Mouse (Mus musculus) hindbrain, postnatal 0 days (tissue): ENCODE measurements around the gene Otud1. TPM values are rescaled to one million over a fixed set of nuclear protein-coding genes. Genes with fewer than 3 reads are reported as not detected.

ENCODE experiments used
- ATAC-seq: fragments of 200-750 bp; cut with Nextera tagmentation; 2 replicates; pipeline ENCODE4 v1.8.0; 2017; ENCODE audit warnings: mild to moderate bottlenecking, moderate TSS enrichment, moderate library complexity
- DNase-seq: peaks from one replicate; pipeline ENCODE4 v3.0.0-alpha.2; 2015; ENCODE audit warnings: low spot score
- H3K27ac ChIP-seq: fragments of 300-500 bp; sonication (generic); 2 replicates; pipeline ENCODE4 v1.5.1; 2014; ENCODE audit warnings: mild to moderate bottlenecking
- H3K27me3 ChIP-seq: fragments of 300-500 bp; sonication (generic); 2 replicates; pipeline ENCODE4 v1.6.1; 2014; ENCODE audit warnings: low read length, mixed read lengths; ENCODE audit not compliant: insufficient read depth
- H3K36me3 ChIP-seq: fragments of 300-500 bp; sonication (generic); 2 replicates; pipeline ENCODE4 v1.6.1; 2014; ENCODE audit warnings: low read length, mixed read lengths; ENCODE audit not compliant: insufficient read depth
- H3K4me1 ChIP-seq: fragments of 300-500 bp; sonication (generic); 2 replicates; pipeline ENCODE4 v1.6.1; 2014; ENCODE audit warnings: antibody characterized with exemption, low read length, mixed read lengths; ENCODE audit not compliant: insufficient read depth
- H3K4me2 ChIP-seq: fragments of 300-500 bp; sonication (generic); 2 replicates; pipeline ENCODE4 v1.6.1; 2014; ENCODE audit warnings: low read depth, mild to moderate bottlenecking, low read length, moderate library complexity, mixed read lengths
- H3K4me3 ChIP-seq: fragments of 300-500 bp; sonication (generic); 2 replicates; pipeline ENCODE4 v1.5.1; 2014; ENCODE audit warnings: low read length
- H3K9ac ChIP-seq: fragments of 300-500 bp; sonication (generic); replicated peaks from 2 replicates; pipeline ENCODE4 v1.6.1; 2014; ENCODE audit warnings: mild to moderate bottlenecking, low read length, moderate library complexity, mixed read lengths
- H3K9me3 ChIP-seq: fragments of 300-500 bp; sonication (generic); 2 replicates; pipeline ENCODE4 v1.6.1; 2016; ENCODE audit warnings: low read length, mixed read lengths
- CTCF ChIP-seq: IDR thresholded peaks from 2 replicates; pipeline ENCODE4 v1.5.1; 2016; ENCODE audit warnings: antibody characterized with exemption, control low read depth, low read depth
- WGBS: fragments of 180-500 bp; shearing (Covaris S2); extraction: QIAGEN DNeasy Blood & Tissue Kit; methylation state at CpG from one replicate; pipeline ENCODE4 v1.1.7; 2014; 5-methylcytosine and 5-hydroxymethylcytosine counted together
- polyA plus RNA-seq: library from polyadenylated mRNA; unstranded; fragments of >200 nt; fragmentation: Nextera tagmentation; extraction: Ambion mirVana; gene quantifications from 2 replicates; pipeline ENCODE4 v1.2.1, GENCODE M21; 2015
- total RNA-seq: library from RNA; depleted of rRNA; stranded (reverse); fragments of >200 nt; gene quantifications from 2 replicates; pipeline ENCODE4 v1.2.3, GENCODE M21; 2014

Gene Otud1
- total and polyA plus RNA-seq, 2 experiments from 2014 or later = 3.0 to 7.9 TPM

GRCm38 (mm10) chr2:19670851-19671688 is 13.5 kb downstream of the Otud1 start:
- TF ChIP-seq CTCF = no peak
- 84% methylated on average over 13 of the region's 13 CpGs for WGBS
- no peak overlapping the region for H3K4me3 ChIP-seq

GRCm38 (mm10) chr2:19682997-19683396 is 25.4 kb downstream of the Otud1 start:
- ATAC-seq = no peak
- Histone ChIP-seq H3K36me3 (no peaks in the 10 kb centered on the region), H3K27me3 (no peaks in the 10 kb centered on the region), H3K27ac (no peak overlapping the region), H3K9me3 (no peaks in the 10 kb centered on the region), H3K4me2 (no peak overlapping the region), H3K9ac (no peak overlapping the region), H3K4me1 (no peaks in the 10 kb centered on the region), H3K4me3 (no peak overlapping the region)
- 55% methylated on average over 3 of the region's 3 CpGs for WGBS
- no peak for DNase-seq
- TF ChIP-seq CTCF = peak; percentile 41

More at GRCm38 (mm10) chr2:19670851-19671688, 13.5 kb downstream of the Otud1 start:
- H3K9me3 ChIP-seq = no peaks in the 10 kb centered on the region
- H3K36me3 ChIP-seq = no peaks in the 10 kb centered on the region
- ATAC-seq = no peak
- DNase-seq = no peak
- H3K27me3 ChIP-seq = no peaks in the 10 kb centered on the region
- H3K9ac ChIP-seq = no peak overlapping the region
- H3K27ac ChIP-seq = no peak overlapping the region
- H3K4me2 ChIP-seq = no peak overlapping the region
- no peaks in the 10 kb centered on the region for H3K4me1 ChIP-seq

GRCm38 (mm10) chr2:19685489-19686147 is 28.1 kb downstream of the Otud1 start:
- TF ChIP-seq CTCF = no peak

GRCm38 (mm10) chr2:19690094-19690493 is 32.5 kb downstream of the Otud1 start:
- H3K4me3 ChIP-seq = no peak overlapping the region
- no peaks in the 10 kb centered on the region for H3K9me3 ChIP-seq
- DNase-seq = no peak
- no peaks in the 10 kb centered on the region for H3K27me3 ChIP-seq
- H3K36me3 ChIP-seq = no peaks in the 10 kb centered on the region
- H3K27ac ChIP-seq = no peak overlapping the region
- 83% methylated on average over 14 of the region's 14 CpGs for WGBS
- no peaks in the 10 kb centered on the region for H3K4me1 ChIP-seq
- no peak overlapping the region for H3K4me2 ChIP-seq
- TF ChIP-seq CTCF = no peak
- no peak for ATAC-seq
- H3K9ac ChIP-seq = no peak overlapping the region

More at GRCm38 (mm10) chr2:19685489-19686147, 28.1 kb downstream of the Otud1 start:
- H3K4me3 ChIP-seq = no peak overlapping the region
- no peaks in the 10 kb centered on the region for H3K27me3 ChIP-seq
- H3K36me3 ChIP-seq = no peaks in the 10 kb centered on the region
- WGBS = 57% methylated on average over 14 of the region's 14 CpGs
- no peaks in the 10 kb centered on the region for H3K4me1 ChIP-seq
- H3K27ac ChIP-seq = no peak overlapping the region
- no peak overlapping the region for H3K9ac ChIP-seq
- no peak for ATAC-seq
- DNase-seq = no peak
- H3K4me2 ChIP-seq = no peak overlapping the region
- no peaks in the 10 kb centered on the region for H3K9me3 ChIP-seq

- ATAC-seq (no peak), DNase-seq (no peak)
- Histone ChIP-seq H3K36me3 (no peaks in the 10 kb centered on the region), H3K27ac (no peak overlapping the region), H3K4me2 (no peak overlapping the region), H3K4me1 (no peaks in the 10 kb centered on the region), H3K9ac (no peak overlapping the region), H3K9me3 (no peaks in the 10 kb centered on the region), H3K4me3 (no peak overlapping the region), H3K27me3 (no peaks in the 10 kb centered on the region)
- TF ChIP-seq CTCF = no peak
- 84% methylated on average over 4 of the region's 4 CpGs for WGBS
These were observed 42.2 kb downstream of the Otud1 start for GRCm38 (mm10) chr2:19699573-19700295.

- no peak for TF ChIP-seq CTCF
- DNase-seq (no peak), ATAC-seq (no peak)
- Histone ChIP-seq H3K4me1 (no peaks in the 10 kb centered on the region), H3K27ac (no peak overlapping the region), H3K4me2 (no peak overlapping the region), H3K9ac (no peak overlapping the region), H3K9me3 (no peaks in the 10 kb centered on the region), H3K27me3 (no peaks in the 10 kb centered on the region), H3K36me3 (no peaks in the 10 kb centered on the region), H3K4me3 (no peak overlapping the region)
- 86% methylated on average over 3 of the region's 3 CpGs for WGBS
These were observed 43.8 kb downstream of the Otud1 start for GRCm38 (mm10) chr2:19701386-19701785.
